Mouse (Mus musculus): Measurements from ENCODE around the gene Vmn1r198. TPM values are rescaled to one million over a fixed set of nuclear protein-coding genes. Genes with fewer than 3 reads are reported as not detected.

Vmn1r198 gene
- total and polyA plus RNA-seq, 2 experiments from 2014 or later: not detected

DNA sequence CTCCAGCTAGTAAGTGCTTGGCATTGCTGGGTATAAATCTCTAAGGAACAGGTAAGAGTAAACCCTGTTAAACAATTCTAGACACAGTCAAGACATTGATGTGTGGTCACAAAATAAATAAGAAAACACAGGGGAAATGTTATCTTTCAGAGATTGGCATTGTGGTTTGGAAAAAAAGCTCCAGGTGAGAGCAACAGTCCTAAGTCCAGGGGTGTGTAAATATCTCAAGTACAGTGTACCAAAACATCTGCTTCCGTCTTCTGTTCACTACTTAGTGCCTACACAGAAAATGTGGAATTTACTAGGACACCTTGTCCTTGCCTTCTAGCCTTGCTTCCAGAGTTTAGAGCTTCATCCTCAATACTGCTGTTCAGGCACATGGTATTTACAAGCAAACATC is 36.9 kb downstream of the Vmn1r198 start:
- 87% methylated on average over 1 of the region's 1 CpGs for WGBS
- H3K9ac ChIP-seq (replicated peaks; ENCODE audit: low read length, poor library complexity, severe bottlenecking): no peak overlapping the region

DNA sequence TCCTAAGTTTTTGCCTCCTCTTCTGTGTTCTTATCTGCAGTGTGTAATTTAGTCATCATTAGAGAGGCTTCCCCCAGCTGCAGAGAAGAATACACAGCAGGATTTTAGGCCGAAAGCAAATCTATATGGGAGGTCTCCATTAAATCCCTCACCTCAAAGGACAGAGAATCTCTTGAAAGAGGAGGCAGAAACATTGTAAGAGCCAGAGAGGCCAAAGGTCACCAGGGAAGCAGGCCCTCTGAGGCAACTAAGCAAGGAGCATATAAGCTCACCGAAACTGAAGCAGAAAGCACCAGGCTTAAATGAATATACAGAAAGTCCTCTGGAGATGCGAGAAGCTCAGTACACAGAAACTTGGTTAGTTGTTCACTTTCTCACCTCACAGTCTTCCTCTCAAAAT is 39.9 kb downstream of the Vmn1r198 start, which contains the start of gene Vmn1r200:
Gene Vmn1r200 (plus strand): TSS at position 301 of the 400 bp plus-strand sequence.
- ATAC-seq (ENCODE audit: low FRiP score): no peak
- no peaks in the 10 kb centered on the region for H3K27me3 ChIP-seq (ENCODE audit: insufficient read depth, low read length)
- no peaks in the 10 kb centered on the region for H3K9me3 ChIP-seq (ENCODE audit: low read length)
- DNase-seq (ENCODE audit: low spot score): no peak
- no peak within 1 kb of the TSS for H3K27ac ChIP-seq (ENCODE audit: low read depth, low read length)
- H3K4me1 ChIP-seq (ENCODE audit: insufficient read depth, low read length): no peaks in the 10 kb centered on the region
- H3K4me2 ChIP-seq (ENCODE audit: low read depth, low read length, poor library complexity, severe bottlenecking): no peak within 1 kb of the TSS
- TF ChIP-seq CTCF (IDR thresholded peaks at IDR 0.05): no peak
- WGBS: 27% methylated on average over 3 of the region's 3 CpGs
- no peaks in the 10 kb centered on the region for H3K36me3 ChIP-seq (ENCODE audit: insufficient read depth, low read length)
- no peak within 1 kb of the TSS for H3K9ac ChIP-seq (replicated peaks; ENCODE audit: low read length, poor library complexity, severe bottlenecking)
- no peak within 1 kb of the TSS for H3K4me3 ChIP-seq (ENCODE audit: low read depth, low read length)

More for the DNA sequence above, 36.9 kb downstream of the Vmn1r198 start:
- no peaks in the 10 kb centered on the region for H3K27me3 ChIP-seq (ENCODE audit: insufficient read depth, low read length)
- no peak overlapping the region for H3K4me3 ChIP-seq (ENCODE audit: low read depth, low read length)
- TF ChIP-seq CTCF (IDR thresholded peaks at IDR 0.05): no peak
- no peaks in the 10 kb centered on the region for H3K9me3 ChIP-seq (ENCODE audit: low read length)
- no peak overlapping the region for H3K4me2 ChIP-seq (ENCODE audit: low read depth, low read length, poor library complexity, severe bottlenecking)
- no peak overlapping the region for H3K27ac ChIP-seq (ENCODE audit: low read depth, low read length)
- H3K4me1 ChIP-seq (ENCODE audit: insufficient read depth, low read length): no peaks in the 10 kb centered on the region
- ATAC-seq (ENCODE audit: low FRiP score) (no peak), DNase-seq (ENCODE audit: low spot score) (no peak)
- no peaks in the 10 kb centered on the region for H3K36me3 ChIP-seq (ENCODE audit: insufficient read depth, low read length)

DNA sequence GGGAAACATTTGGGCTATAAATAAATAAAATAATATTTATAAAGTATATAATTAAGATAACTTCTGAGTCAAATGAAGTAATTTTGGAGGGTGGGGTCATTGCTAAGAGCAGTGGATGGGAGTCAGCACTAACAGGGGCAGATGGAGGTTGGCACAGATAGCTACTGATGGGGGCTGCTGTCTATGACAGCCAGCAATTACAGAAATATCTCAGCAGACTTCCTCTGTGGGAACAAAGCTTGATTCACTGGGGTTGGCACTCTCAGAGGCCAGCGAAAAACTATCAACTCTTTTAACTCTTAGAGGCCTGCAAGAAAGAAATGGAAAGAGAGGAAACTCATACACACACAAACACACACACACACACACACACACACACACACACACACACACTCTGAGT is 52.8 kb downstream of the Vmn1r198 start:
- Histone ChIP-seq H3K9me3 (ENCODE audit: low read length) (no peaks in the 10 kb centered on the region), H3K4me2 (ENCODE audit: low read depth, low read length, poor library complexity, severe bottlenecking) (no peak overlapping the region), H3K27me3 (ENCODE audit: insufficient read depth, low read length) (no peaks in the 10 kb centered on the region), H3K4me3 (ENCODE audit: low read depth, low read length) (no peak overlapping the region), H3K27ac (ENCODE audit: low read depth, low read length) (no peak overlapping the region), H3K4me1 (ENCODE audit: insufficient read depth, low read length) (no peaks in the 10 kb centered on the region), H3K9ac (replicated peaks; ENCODE audit: low read length, poor library complexity, severe bottlenecking) (no peak overlapping the region), H3K36me3 (ENCODE audit: insufficient read depth, low read length) (no peaks in the 10 kb centered on the region)
- no peak for TF ChIP-seq CTCF (IDR thresholded peaks at IDR 0.05)
- 90% methylated on average over 1 of the region's 1 CpGs for WGBS
- DNase-seq (ENCODE audit: low spot score) (no peak), ATAC-seq (ENCODE audit: low FRiP score) (no peak)

Other genes starting within 250 kb of the Vmn1r198 start
- gene Vmn1r189, start 244.5 kb upstream of the Vmn1r198 start, total RNA-seq (2014; rRNA removed): not detected in 2 replicates
- not detected in 2 replicates for gene Vmn1r189, start 244.5 kb upstream of the Vmn1r198 start, polyA plus RNA-seq (2015; fragmentation: Nextera tagmentation; extraction: Ambion mirVana)
- not detected in 2 replicates for gene Vmn1r191, start 166.4 kb upstream of the Vmn1r198 start, total RNA-seq (2014; rRNA removed)
- not detected in 2 replicates for gene Vmn1r191, start 166.4 kb upstream of the Vmn1r198 start, polyA plus RNA-seq (2015; fragmentation: Nextera tagmentation; extraction: Ambion mirVana)
- gene Vmn1r192, start 159.2 kb upstream of the Vmn1r198 start, total RNA-seq (2014; rRNA removed): not detected in 2 replicates
- gene Vmn1r192, start 159.2 kb upstream of the Vmn1r198 start, polyA plus RNA-seq (2015; fragmentation: Nextera tagmentation; extraction: Ambion mirVana): not detected in 2 replicates
- not detected in 2 replicates for gene Vmn1r193, start 127.2 kb upstream of the Vmn1r198 start, total RNA-seq (2014; rRNA removed)
- gene Vmn1r193, start 127.2 kb upstream of the Vmn1r198 start, polyA plus RNA-seq (2015; fragmentation: Nextera tagmentation; extraction: Ambion mirVana): not detected in 2 replicates
- gene Vmn1r194, start 106.1 kb upstream of the Vmn1r198 start, total RNA-seq (2014; rRNA removed): not detected in 2 replicates
- not detected in 2 replicates for gene Vmn1r194, start 106.1 kb upstream of the Vmn1r198 start, polyA plus RNA-seq (2015; fragmentation: Nextera tagmentation; extraction: Ambion mirVana)
- gene Vmn1r195, start 79.8 kb upstream of the Vmn1r198 start, total RNA-seq (2014; rRNA removed): not detected in 2 replicates
- gene Vmn1r195, start 79.8 kb upstream of the Vmn1r198 start, polyA plus RNA-seq (2015; fragmentation: Nextera tagmentation; extraction: Ambion mirVana): not detected in 2 replicates
- gene Vmn1r196, start 60.4 kb upstream of the Vmn1r198 start, total RNA-seq (2014; rRNA removed): not detected in 2 replicates
- gene Vmn1r196, start 60.4 kb upstream of the Vmn1r198 start, polyA plus RNA-seq (2015; fragmentation: Nextera tagmentation; extraction: Ambion mirVana): not detected in 2 replicates
- gene Vmn1r197, start 25.8 kb upstream of the Vmn1r198 start, total RNA-seq (2014; rRNA removed): not detected in 2 replicates
- gene Vmn1r197, start 25.8 kb upstream of the Vmn1r198 start, polyA plus RNA-seq (2015; fragmentation: Nextera tagmentation; extraction: Ambion mirVana): not detected in 2 replicates
- not detected in 2 replicates for gene Vmn1r199, start 29.5 kb downstream of the Vmn1r198 start, total RNA-seq (2014; rRNA removed)
- gene Vmn1r199, start 29.5 kb downstream of the Vmn1r198 start, polyA plus RNA-seq (2015; fragmentation: Nextera tagmentation; extraction: Ambion mirVana): not detected in 2 replicates
- gene Vmn1r200, start 40.0 kb downstream of the Vmn1r198 start, total RNA-seq (2014; rRNA removed): not detected in 2 replicates
- not detected in 2 replicates for gene Vmn1r200, start 40.0 kb downstream of the Vmn1r198 start, polyA plus RNA-seq (2015; fragmentation: Nextera tagmentation; extraction: Ambion mirVana)
- gene Vmn1r201, start 121.6 kb downstream of the Vmn1r198 start, total RNA-seq (2014; rRNA removed): not detected in 2 replicates
- gene Vmn1r201, start 121.6 kb downstream of the Vmn1r198 start, polyA plus RNA-seq (2015; fragmentation: Nextera tagmentation; extraction: Ambion mirVana): not detected in 2 replicates
- gene Vmn1r202, start 155.0 kb downstream of the Vmn1r198 start, total RNA-seq (2014; rRNA removed): not detected in 2 replicates
- gene Vmn1r202, start 155.0 kb downstream of the Vmn1r198 start, polyA plus RNA-seq (2015; fragmentation: Nextera tagmentation; extraction: Ambion mirVana): not detected in 2 replicates
- not detected in 2 replicates for gene Vmn1r203, start 167.8 kb downstream of the Vmn1r198 start, total RNA-seq (2014; rRNA removed)
- gene Vmn1r203, start 167.8 kb downstream of the Vmn1r198 start, polyA plus RNA-seq (2015; fragmentation: Nextera tagmentation; extraction: Ambion mirVana): not detected in 2 replicates
- gene Vmn1r204, start 202.8 kb downstream of the Vmn1r198 start, total RNA-seq (2014; rRNA removed): not detected in 2 replicates
- not detected in 2 replicates for gene Vmn1r204, start 202.8 kb downstream of the Vmn1r198 start, polyA plus RNA-seq (2015; fragmentation: Nextera tagmentation; extraction: Ambion mirVana)
- not detected in 2 replicates for gene Vmn1r205, start 242.6 kb downstream of the Vmn1r198 start, total RNA-seq (2014; rRNA removed)
- gene Vmn1r205, start 242.6 kb downstream of the Vmn1r198 start, polyA plus RNA-seq (2015; fragmentation: Nextera tagmentation; extraction: Ambion mirVana): not detected in 2 replicates